Mouse (Mus musculus): ENCODE measurements around the gene Upk1a. TPM values are rescaled to one million over a fixed set of nuclear protein-coding genes. Genes with fewer than 3 reads are reported as not detected.
A peak's percentile ranks its signal among the peaks of the same experiment; 100 is the strongest.

Upk1a gene
- total and polyA plus RNA-seq, 3 experiments = 0.36 to 2.8 TPM; not detected in 1

DNA sequence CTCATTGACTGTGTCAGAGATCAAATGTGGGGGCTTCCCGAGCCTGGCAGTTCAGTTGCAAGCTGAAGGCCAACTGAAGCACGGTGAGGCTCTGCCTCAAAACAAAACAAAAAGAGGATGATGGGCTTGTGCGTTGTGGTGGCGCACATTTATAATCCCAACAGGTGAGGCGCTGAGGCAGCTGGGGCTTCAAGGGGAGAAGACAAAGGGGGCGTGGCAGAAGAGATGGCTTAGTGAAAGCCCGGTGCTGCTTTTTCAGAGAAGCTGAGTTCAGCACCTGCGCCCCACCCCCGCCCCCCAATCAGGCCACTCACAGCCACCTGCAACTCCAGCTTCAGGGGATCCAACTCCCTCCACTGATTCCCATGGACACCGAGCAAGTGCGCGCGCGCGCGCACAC lies 4.2 kb downstream of the Upk1a start:
- 61% methylated on average over 16 of the region's 16 CpGs for WGBS
- Histone ChIP-seq H3K4me3 (no peak overlapping the region), H3K9ac (ENCODE audit: low read depth, low read length) (no peak overlapping the region), H3K79me2 (replicated peaks; ENCODE audit: control insufficient read depth, insufficient read depth, low read length) (no peaks in the 10 kb centered on the region), H3K4me1 (ENCODE audit: control insufficient read depth, insufficient read depth, low read length) (no peaks in the 10 kb centered on the region), H3K27ac (no peak overlapping the region), H3K36me3 (ENCODE audit: control insufficient read depth, insufficient read depth, low read length) (no peaks in the 10 kb centered on the region), H3K27me3 (ENCODE audit: control insufficient read depth, insufficient read depth, low read length) (no peaks in the 10 kb centered on the region)
- TF ChIP-seq POLR2A (IDR thresholded peaks at IDR 0.05; ENCODE audit: insufficient read depth, low read depth, low read length) = no peak
- TF ChIP-seq CTCF (IDR thresholded peaks at IDR 0.05) = no peak
- no peak for TF ChIP-seq EP300 (IDR thresholded peaks at IDR 0.05; ENCODE audit: insufficient read depth, low read depth, low read length)
- DNase-seq = no peak
- intact Hi-C loops (cut with DNase I) = no loop called here

DNA sequence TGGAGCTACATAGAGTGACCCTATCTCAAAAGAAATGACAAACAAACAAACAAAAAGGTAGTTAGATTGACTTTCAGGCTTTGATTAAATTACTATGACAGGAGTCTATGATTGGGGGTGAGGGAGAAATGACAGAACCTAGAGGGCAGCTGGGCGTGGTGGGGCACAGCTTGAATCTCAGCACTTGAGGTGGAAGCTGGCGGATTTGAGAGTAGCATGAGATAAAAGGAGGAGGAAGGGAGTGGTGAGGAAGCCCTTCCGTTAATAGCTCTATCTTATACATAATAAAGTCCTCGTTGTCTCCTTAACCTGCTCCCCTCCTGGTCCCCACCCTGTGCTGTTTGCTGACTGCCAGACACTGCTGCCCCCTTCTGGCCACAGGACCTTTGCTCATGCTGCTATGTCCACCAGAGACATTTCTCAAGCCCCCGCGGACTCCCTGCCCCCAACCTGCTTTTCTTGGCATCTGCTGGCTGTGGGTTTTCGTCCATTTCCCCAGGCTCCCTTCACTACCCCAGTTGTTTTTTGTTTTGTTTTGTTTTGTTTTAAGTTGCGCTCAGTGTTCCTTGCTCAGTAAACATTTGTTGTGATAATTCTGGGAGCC lies 4.8 kb downstream of the Upk1a start:
- 24% methylated on average over 8 of the region's 8 CpGs for WGBS
- Histone ChIP-seq H3K27me3 (ENCODE audit: control insufficient read depth, insufficient read depth, low read length) (no peaks in the 10 kb centered on the region), H3K4me1 (ENCODE audit: control insufficient read depth, insufficient read depth, low read length) (no peaks in the 10 kb centered on the region), H3K4me3 (no peak overlapping the region), H3K27ac (no peak overlapping the region), H3K36me3 (ENCODE audit: control insufficient read depth, insufficient read depth, low read length) (no peaks in the 10 kb centered on the region), H3K9ac (ENCODE audit: low read depth, low read length) (no peak overlapping the region), H3K79me2 (replicated peaks; ENCODE audit: control insufficient read depth, insufficient read depth, low read length) (no peaks in the 10 kb centered on the region)
- intact Hi-C loops (cut with DNase I) = no loop called here
- peak; percentile 39 to 62 for DNase-seq
- peak; percentile 70 for TF ChIP-seq CTCF (IDR thresholded peaks at IDR 0.05)
- TF ChIP-seq POLR2A (IDR thresholded peaks at IDR 0.05; ENCODE audit: insufficient read depth, low read depth, low read length) = no peak
- no peak for TF ChIP-seq EP300 (IDR thresholded peaks at IDR 0.05; ENCODE audit: insufficient read depth, low read depth, low read length)

DNA sequence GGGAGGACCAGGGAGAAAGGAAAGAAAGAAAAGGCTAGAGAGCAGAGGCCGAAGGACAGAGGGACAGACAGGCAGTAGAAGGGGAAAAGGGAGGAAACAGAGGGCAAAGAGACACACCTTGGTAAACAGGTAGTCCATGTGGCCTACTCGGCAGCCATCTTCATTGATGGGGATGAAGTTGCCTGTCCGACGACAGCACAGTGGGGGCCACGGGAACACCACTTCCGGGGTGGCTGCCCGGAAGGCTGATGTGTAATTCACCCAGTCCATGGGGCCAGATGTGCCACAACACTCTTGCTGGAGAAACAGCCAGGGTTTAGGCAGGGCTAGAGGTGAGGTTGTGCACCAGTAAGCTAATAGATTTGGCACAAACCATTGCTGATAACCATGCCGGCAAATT lies 7.7 kb downstream of the Upk1a start:
- intact Hi-C loops (cut with DNase I) = no loop called here
- Histone ChIP-seq H3K9ac (ENCODE audit: low read depth, low read length) (no peak overlapping the region), H3K36me3 (ENCODE audit: control insufficient read depth, insufficient read depth, low read length) (no peaks in the 10 kb centered on the region), H3K4me1 (ENCODE audit: control insufficient read depth, insufficient read depth, low read length) (no peaks in the 10 kb centered on the region), H3K27ac (no peak overlapping the region), H3K79me2 (replicated peaks; ENCODE audit: control insufficient read depth, insufficient read depth, low read length) (no peaks in the 10 kb centered on the region), H3K4me3 (no peak overlapping the region), H3K27me3 (ENCODE audit: control insufficient read depth, insufficient read depth, low read length) (no peaks in the 10 kb centered on the region)
- DNase-seq = no peak
- no peak for TF ChIP-seq EP300 (IDR thresholded peaks at IDR 0.05; ENCODE audit: insufficient read depth, low read depth, low read length)
- no peak for TF ChIP-seq CTCF (IDR thresholded peaks at IDR 0.05)
- TF ChIP-seq POLR2A (IDR thresholded peaks at IDR 0.05; ENCODE audit: insufficient read depth, low read depth, low read length) = no peak
- WGBS = 78% methylated on average over 8 of the region's 8 CpGs

DNA sequence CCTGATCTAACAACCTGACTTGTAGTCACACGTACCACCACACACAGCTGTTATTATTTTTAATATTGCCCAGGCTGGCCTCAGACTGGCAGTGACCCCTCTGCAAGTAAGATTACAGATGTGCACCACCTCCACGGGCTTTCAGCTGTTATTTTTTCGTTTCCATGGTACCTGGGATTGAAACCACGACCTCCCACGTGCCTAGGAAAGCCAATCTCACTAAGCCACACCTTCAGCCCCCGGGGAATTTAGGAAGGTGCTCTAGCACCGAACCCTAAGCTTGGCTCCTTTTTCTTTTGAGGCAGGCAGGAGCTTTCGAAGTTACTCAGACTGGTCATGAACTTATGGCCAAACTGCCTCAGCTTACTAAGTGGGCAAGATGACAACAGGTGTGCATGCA lies 8.2 kb downstream of the Upk1a start:
- Histone ChIP-seq H3K9ac (ENCODE audit: low read depth, low read length) (no peak overlapping the region), H3K4me3 (no peak overlapping the region), H3K36me3 (ENCODE audit: control insufficient read depth, insufficient read depth, low read length) (no peaks in the 10 kb centered on the region), H3K4me1 (ENCODE audit: control insufficient read depth, insufficient read depth, low read length) (no peaks in the 10 kb centered on the region), H3K27ac (no peak overlapping the region), H3K79me2 (replicated peaks; ENCODE audit: control insufficient read depth, insufficient read depth, low read length) (no peaks in the 10 kb centered on the region), H3K27me3 (ENCODE audit: control insufficient read depth, insufficient read depth, low read length) (no peaks in the 10 kb centered on the region)
- 55% methylated on average over 8 of the region's 8 CpGs for whole genome bisulfite sequencing
- no peak for DNase-seq
- no peak for TF ChIP-seq POLR2A (IDR thresholded peaks at IDR 0.05; ENCODE audit: insufficient read depth, low read depth, low read length)
- intact Hi-C loops (cut with DNase I) = no loop called here

DNA sequence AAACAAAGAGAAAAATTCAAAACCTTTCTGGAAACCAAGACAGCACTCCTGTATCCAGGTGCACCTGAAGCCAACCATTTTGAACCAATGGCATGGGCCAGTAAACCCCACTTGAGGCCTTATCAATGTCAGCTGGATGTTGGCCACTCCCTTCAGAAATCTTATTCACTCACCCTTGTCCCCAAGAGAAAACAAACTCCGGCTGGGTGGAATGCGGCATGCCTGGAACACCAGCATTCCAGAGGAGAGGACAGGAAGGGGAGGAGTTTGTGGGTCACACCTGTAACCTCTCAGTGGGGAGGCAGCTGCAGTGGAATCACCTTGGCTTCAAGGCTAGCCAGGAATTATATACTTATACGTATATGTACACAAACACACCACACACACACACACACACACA lies 10.1 kb downstream of the Upk1a start:
- Histone ChIP-seq H3K9ac (ENCODE audit: low read depth, low read length) (no peak overlapping the region), H3K27me3 (ENCODE audit: control insufficient read depth, insufficient read depth, low read length) (no peaks in the 10 kb centered on the region), H3K36me3 (ENCODE audit: control insufficient read depth, insufficient read depth, low read length) (no peaks in the 10 kb centered on the region), H3K4me1 (ENCODE audit: control insufficient read depth, insufficient read depth, low read length) (no peaks in the 10 kb centered on the region), H3K27ac (no peak overlapping the region), H3K4me3 (no peak overlapping the region), H3K79me2 (replicated peaks; ENCODE audit: control insufficient read depth, insufficient read depth, low read length) (no peaks in the 10 kb centered on the region)
- intact Hi-C loops (cut with DNase I) = no loop called here
- TF ChIP-seq POLR2A (IDR thresholded peaks at IDR 0.05; ENCODE audit: insufficient read depth, low read depth, low read length) (no peak), CTCF (IDR thresholded peaks at IDR 0.05) (no peak), EP300 (IDR thresholded peaks at IDR 0.05; ENCODE audit: insufficient read depth, low read depth, low read length) (no peak)
- 32% methylated on average over 3 of the region's 3 CpGs for WGBS
- DNase-seq = no peak

DNA sequence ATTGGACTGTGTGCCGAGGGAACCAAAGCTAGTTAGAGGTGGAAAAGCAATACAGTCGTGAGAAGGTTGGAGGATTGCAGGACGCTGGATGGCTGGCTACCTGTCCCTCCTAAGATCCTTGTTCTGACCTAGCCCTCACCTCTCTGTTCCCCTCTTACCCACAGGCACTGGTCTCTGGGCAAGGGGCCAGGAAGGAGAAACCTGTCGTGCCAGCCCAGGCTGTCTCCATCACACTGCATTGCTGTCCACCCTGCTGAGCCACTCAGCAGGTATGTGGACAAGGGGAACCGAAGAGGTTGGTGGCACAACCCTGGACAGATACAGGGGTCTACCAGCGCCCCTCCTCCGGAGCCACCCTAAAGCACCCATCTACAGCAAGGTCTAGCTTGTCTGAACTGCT lies 12.0 kb downstream of the Upk1a start:
- TF ChIP-seq POLR2A (IDR thresholded peaks at IDR 0.05; ENCODE audit: insufficient read depth, low read depth, low read length) (no peak), CTCF (IDR thresholded peaks at IDR 0.05) (no peak), EP300 (IDR thresholded peaks at IDR 0.05; ENCODE audit: insufficient read depth, low read depth, low read length) (no peak)
- 65% methylated on average over 7 of the region's 7 CpGs for WGBS
- intact Hi-C loops (cut with DNase I) = no loop called here
- Histone ChIP-seq H3K36me3 (ENCODE audit: control insufficient read depth, insufficient read depth, low read length) (no peaks in the 10 kb centered on the region), H3K27me3 (ENCODE audit: control insufficient read depth, insufficient read depth, low read length) (no peaks in the 10 kb centered on the region), H3K27ac (no peak overlapping the region), H3K4me1 (ENCODE audit: control insufficient read depth, insufficient read depth, low read length) (no peaks in the 10 kb centered on the region), H3K79me2 (replicated peaks; ENCODE audit: control insufficient read depth, insufficient read depth, low read length) (no peaks in the 10 kb centered on the region), H3K9ac (ENCODE audit: low read depth, low read length) (no peak overlapping the region), H3K4me3 (no peak overlapping the region)
- no peak for DNase-seq

Data from heart, adult 2 months (tissue).